Mouse (Mus musculus) cortical plate, adult 2 months (tissue): ENCODE measurements at regions not wholly inside any gene's neighbourhood (a gene's known extent, or its start where the extent isn't known, plus 50 kb on each side); places are given as distances from the start of the nearest gene placed in this dataset.

Experiments
- CTCF ChIP-seq: fragments of 200-500 bp; IDR thresholded peaks from 2 replicates; pipeline ENCODE4 v1.5.1; 2011; ENCODE audit warnings: mild to moderate bottlenecking, control low read depth, low read length; ENCODE audit not compliant: insufficient read depth; ENCODE audit errors: extremely low read depth
- POLR2A ChIP-seq: fragments of 200-500 bp; IDR thresholded peaks from 2 replicates; pipeline ENCODE4 v1.6.1; 2011; ENCODE audit warnings: mild to moderate bottlenecking, low read length, control low read depth; ENCODE audit not compliant: insufficient read depth; ENCODE audit errors: extremely low read depth

DNA sequence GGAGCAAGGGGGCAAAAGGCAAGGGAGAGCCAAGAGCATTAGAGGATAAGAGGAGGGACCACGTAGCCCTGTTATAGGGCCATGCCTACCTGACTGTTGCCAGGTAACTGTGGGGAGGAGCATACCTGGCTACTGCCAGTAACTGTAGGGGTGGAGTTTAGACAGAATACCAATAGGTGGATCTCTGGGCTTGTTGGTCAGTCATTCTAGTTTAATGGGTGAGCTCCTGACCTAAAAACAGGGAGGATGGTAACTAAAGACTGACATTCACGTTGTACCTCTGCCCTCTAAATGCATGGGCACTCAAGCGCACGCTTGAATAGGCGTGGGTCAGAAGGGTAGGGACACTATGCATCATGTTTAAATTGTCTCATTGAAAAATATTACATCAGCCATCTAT is 165.8 kb upstream of the Plekha5 start:
- TF ChIP-seq CTCF (no peak), POLR2A (no peak)
